Mouse (Mus musculus) cerebellum, adult 11-12 months (tissue): Measurements from ENCODE around the gene Prr5l.

ENCODE experiments used
- DNase-seq: peaks from one replicate; pipeline ENCODE4 v3.0.0; 2022

The Prr5l gene

GRCm38 (mm10) chr2:101820816-101821215, 62.0 kb downstream of the Prr5l start:
- no peak for DNase-seq

- DNase-seq: no peak
These were observed 63.7 kb downstream of the Prr5l start for GRCm38 (mm10) chr2:101818986-101819764.

DNA sequence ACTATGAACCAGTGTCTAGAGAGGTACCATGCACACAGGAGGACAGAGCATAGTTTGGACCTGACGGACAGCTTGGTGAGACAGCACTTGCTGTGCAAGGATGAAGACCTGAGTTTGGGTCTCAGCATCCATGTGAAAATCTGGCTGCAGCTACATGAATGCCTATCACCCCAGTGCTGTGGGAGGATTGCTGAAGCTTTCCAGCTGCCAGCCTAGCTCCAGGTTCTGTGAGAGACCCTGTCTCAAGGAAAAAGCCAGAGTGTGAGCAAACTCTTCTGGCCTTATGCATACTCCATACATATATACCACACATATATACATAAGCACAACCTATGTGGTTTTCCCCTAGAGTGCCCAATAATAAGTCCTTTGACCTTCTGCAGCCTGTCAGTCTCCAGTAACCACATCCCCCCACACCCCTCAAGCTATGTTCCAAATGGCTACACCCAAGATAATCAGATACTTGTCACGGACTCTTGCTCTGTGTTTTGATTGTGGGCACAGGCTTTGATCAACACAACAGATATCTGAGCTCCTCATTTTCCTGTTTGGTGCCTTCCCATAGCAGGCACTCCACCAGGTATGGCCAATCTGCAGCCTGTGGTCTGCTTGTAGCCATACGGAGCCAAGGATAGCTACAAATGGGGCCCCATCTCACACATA, 66.0 kb downstream of the Prr5l start:
- no peak for DNase-seq

DNA sequence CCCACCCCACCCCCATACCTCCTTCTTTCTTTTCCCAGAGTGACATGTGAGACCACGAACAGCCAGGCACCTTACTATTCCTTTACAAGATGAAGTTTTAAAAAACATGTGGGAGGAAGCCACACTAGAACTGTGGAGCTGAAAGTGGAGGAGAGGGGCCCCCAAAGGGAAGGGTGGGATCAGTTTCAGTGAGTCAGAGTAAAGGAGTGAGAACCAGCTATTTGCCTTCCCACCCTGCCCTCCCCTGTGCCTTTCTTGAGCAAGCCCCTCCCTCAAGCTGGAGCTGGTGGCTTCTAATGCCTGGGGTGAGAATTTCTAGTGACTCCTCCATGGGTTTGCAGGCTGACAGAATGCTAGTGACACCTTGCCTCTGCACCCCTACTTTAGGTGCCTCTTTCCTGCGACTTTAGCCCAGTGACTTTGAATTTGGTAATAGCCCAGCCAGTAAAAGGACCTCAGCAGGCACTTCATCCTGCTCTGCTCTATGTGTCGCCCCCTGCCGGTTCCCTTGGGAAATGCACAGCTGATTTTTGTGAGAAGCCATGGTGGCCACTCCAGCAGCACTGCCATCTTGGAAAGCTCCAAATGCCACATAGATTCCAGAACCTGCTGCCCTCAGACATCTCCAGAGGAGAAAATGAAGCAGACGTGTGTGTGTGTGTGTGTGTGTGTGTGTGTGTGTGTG, 67.4 kb downstream of the Prr5l start:
- DNase-seq: no peak

- DNase-seq: no peak
These were observed 68.6 kb downstream of the Prr5l start for GRCm38 (mm10) chr2:101814272-101814625.

DNA sequence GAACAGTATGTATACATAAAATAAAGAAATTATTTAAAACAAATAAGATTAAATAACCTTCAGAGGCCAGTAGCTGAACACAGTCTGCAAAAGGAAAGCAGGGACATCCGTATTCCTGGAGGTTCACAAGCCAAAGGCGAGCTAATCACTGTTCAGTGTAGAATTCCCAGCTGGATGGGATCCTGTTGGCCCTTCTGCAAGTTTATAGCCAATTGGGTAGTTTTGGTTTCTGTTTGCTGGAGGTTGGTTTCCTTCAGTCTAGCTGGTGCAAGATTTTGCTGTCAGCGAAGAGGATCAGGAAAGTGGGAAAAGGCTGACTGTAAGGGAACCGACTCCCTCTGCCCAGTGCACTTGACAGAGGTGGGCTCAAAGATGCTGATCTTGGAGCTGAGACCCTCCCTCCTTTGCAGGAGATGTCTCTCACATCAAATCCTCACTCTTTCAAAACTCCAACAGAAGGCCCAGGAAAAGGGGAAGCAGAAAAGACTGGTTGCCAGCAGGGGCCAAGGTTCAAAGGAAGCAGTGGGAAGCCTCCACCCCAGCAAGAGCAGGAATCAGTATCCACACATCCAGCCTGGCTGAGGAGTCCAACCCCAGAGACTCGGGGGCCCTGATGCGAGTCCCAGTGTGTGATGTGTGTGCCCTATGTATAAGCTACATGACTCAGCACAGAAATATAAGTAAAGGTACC, 69.1 kb downstream of the Prr5l start:
- DNase-seq: no peak

GRCm38 (mm10) chr2:101811925-101812324, 70.9 kb downstream of the Prr5l start:
- no peak for DNase-seq

- DNase-seq: no peak
These were observed 72.1 kb downstream of the Prr5l start for GRCm38 (mm10) chr2:101810774-101811173.

- no peak for DNase-seq
These were observed 73.1 kb downstream of the Prr5l start for GRCm38 (mm10) chr2:101809640-101810305.

DNA sequence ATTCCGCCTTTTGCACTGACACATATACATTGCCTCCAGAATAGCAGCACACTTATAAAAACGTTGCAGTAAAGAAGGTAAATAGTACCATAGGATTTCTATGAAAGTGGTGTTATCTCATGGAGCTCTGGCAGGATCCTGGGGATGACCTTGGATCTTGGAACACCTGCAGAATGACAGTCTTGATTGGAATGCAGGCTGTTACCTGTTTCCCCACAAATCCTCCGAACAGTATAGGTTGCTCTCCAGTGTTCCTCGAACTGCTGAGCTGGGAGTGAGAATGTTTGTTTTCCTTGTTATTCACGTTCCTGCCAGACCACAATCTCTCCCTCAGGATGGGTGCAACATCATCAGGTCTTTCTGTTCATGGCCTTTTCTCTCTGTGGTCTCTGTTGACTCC, 75.1 kb downstream of the Prr5l start:
- no peak for DNase-seq

DNA sequence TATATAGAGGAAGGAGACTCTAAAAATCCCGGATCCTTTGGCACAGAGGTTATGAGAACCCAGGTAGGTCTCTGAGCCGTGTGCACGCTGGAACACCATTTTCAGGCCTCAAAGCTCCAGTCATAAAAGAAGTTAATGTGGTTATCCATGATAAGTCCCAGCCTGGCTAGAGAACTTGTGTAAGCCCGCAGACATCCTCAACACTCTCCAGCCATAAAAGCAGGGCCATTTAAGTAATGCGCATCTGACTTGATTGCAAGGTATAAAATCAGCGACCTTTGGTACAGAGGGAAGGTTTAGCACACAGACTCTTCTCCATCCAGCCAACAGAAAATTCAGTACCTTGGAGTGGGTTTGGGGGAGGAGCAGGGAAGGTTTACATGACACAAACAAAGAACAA, 80.6 kb downstream of the Prr5l start:
- no peak for DNase-seq

GRCm38 (mm10) chr2:101797901-101798250, 85.0 kb downstream of the Prr5l start:
- no peak for DNase-seq

GRCm38 (mm10) chr2:101797166-101797900, 85.5 kb downstream of the Prr5l start:
- DNase-seq: no peak

GRCm38 (mm10) chr2:101796287-101797115, 86.3 kb downstream of the Prr5l start:
- no peak for DNase-seq

GRCm38 (mm10) chr2:101792130-101792529, 90.7 kb downstream of the Prr5l start:
- DNase-seq: no peak

DNA sequence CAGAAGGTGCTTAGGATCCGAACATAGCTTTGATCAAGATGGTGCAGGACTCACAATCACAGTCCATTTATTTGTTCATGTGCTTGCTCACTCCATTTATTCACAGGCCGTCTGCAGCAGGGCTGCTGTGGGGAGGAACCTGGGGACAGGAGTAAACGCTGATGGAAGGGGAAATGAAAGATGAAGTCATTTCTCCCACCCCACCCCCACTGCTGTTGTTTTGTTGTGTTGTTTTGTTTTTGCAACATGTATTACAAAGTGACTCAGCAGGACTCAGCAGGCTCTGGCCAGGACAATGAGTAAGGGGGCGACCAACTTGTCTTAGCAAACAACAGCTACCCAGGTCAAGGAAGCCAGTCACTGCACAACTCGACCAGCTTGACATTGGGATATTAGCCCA, 99.6 kb downstream of the Prr5l start:
- DNase-seq: no peak

DNA sequence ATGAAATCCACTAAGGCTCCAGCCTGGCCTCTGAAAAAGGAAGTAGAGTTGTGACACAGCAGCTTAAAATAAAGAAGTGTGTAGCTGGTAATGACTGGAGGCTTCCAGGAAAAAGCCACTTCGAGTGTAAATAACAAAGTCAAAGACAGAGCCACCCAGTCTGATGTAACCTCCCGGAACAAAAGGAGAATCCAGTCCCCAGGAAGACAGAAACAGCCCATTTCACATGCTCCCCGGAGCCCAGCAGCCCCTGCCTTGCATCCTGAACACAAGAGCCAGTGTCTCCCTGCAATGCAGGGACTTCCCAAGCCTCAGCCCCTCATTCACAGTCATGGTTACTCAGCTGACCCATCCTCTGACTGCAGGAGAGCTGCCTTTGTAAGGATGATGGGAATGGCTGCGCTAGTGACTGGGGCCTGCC, 101.5 kb downstream of the Prr5l start:
- DNase-seq: no peak

GRCm38 (mm10) chr2:101778080-101778479, 104.7 kb downstream of the Prr5l start:
- DNase-seq: no peak

DNA sequence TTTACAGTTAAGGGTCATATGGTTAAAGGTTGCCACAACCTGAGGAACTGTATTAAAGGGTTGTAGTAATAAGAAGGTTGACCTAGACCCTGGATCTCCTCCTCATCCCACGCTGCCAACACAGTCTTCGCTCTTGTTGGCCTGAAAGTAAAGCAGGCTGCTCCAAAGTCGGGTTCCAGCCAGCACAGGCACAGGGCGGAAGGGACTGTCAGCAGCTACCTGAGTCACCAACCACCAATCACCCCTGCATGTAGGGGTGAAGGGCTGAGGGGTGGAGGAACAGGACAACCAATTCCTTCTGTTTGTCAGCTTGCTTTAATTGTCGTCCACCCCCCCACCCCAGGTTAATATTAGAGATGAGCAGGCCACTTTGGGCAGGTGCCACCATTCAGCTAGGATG, 119.3 kb downstream of the Prr5l start:
- no peak for DNase-seq

- DNase-seq: no peak
These were observed 119.9 kb downstream of the Prr5l start for GRCm38 (mm10) chr2:101762955-101763386.

GRCm38 (mm10) chr2:101762405-101762804, 120.4 kb downstream of the Prr5l start:
- no peak for DNase-seq
